Mouse (Mus musculus): Measurements from ENCODE around the gene Rabgef1. TPM values are rescaled to one million over a fixed set of nuclear protein-coding genes. Genes with fewer than 3 reads are reported as not detected.
"Not testable (repeated sequence)": the region's sequence is repeated elsewhere in the genome, so short reads cannot be mapped to it uniquely, and the experiment has no call there.

The Rabgef1 gene
- total RNA-seq, 2 experiments from 2014 or later = 90.5 to 140 TPM

DNA sequence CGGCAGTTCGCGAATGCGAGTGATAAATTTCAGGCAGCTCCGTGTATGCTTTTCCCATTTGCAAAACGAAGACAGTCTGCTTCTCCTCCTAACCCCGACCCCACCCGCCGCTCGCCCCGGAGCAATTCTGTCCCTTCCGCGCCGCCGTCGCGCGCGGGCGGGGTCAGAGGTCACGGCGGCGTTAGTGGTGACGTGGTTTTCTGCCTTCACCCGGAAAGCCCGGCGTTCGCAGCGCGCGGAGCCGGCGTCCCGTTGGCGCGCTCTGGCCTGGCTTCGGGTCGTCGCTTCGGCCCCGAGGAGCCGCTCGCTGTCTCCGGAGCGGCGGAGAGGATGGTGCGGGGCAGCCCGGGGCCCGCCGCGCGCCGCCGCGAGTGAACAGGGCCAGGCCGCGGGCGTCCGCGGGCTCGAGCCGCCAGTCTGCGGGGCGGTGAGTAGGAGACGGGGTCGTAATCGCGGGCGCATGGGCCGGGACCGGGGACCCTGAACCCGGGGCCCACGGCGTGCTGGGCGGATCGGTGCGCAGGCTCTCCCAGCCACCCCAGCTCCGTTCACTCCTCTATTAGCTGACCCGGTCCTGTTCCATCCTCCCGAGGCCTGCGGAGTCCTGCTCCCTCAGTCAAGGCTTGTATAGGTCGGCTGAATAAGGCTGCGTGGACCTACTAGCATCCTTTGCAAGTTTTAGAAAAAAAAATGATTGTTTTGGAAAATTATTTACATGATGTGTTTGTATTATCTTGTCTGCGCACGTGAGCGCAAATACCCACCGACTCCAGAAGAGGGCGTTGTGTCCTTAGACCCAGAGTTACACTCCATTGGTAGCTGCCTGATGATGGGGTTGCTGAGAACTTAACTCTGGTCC is 50.8 kb downstream of the Rabgef1 start:
- Histone ChIP-seq H3K27ac (peak overlapping the region; percentile 94), H3K4me3 (peak overlapping the region; percentile 100)
- intact Hi-C loops (cut with DNase I) = no loop called here
- peak; percentile 96 for DNase-seq
- TF ChIP-seq CTCF (IDR thresholded peaks at IDR 0.05) = peak; percentile 49

DNA sequence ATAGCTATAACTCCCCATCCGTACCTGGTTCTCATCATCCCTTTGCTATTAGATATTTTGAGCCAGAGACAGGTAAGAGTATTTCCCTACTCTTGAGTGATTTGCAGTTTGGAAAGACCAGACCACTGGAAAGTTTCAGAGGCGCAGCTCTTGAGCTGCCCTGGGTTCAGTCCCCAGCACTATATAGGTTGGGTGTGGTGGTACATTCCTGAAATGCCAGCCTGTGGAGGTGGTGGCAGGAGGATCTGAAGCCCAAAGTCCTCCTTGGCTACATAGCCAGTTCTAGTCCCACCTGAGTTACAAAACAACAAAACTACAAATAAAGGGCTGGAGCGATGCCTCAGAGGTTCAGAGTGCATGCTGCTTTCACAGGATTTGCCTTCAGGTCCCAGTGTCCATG is 55.2 kb downstream of the Rabgef1 start:
- no peak overlapping the region; the same call in 1 of the 2 replicates for H3K27ac ChIP-seq
- no peak for DNase-seq
- intact Hi-C loops (cut with DNase I) = no loop called here
- no peak overlapping the region for H3K4me3 ChIP-seq
- no peak for TF ChIP-seq CTCF (IDR thresholded peaks at IDR 0.05)

DNA sequence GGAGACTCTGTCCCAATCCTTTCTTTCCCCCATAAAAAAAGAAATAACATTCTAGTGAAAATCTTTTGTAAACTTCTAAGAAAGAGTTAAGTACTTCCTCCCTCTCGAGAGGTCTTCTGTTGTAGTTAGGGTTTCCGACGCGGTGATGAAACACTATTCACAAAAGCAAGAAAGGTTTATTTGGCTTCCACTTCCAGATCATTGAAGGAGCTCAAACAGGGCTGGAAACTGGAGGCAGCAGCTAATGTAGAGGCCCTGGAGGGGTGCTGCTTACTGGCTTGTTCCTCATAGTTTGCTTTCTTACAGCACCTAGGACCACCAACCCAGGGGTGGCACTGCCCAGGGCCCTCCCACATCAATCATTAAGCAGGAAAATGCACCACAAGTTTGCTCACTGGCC is 56.5 kb downstream of the Rabgef1 start:
- H3K27ac ChIP-seq = no peak overlapping the region
- no peak for DNase-seq
- intact Hi-C loops (cut with DNase I) = no loop called here
- no peak overlapping the region for H3K4me3 ChIP-seq
- no peak for TF ChIP-seq CTCF (IDR thresholded peaks at IDR 0.05)

- intact Hi-C loops (cut with DNase I) = no loop called here
- no peak for TF ChIP-seq CTCF (IDR thresholded peaks at IDR 0.05)
- no peak for DNase-seq
- Histone ChIP-seq H3K27ac (no peak overlapping the region), H3K4me3 (no peak overlapping the region)
These were observed 64.7 kb downstream of the Rabgef1 start for GRCm38 (mm10) chr5:130236302-130236701.

- intact Hi-C loops (cut with DNase I) = no loop called here
- DNase-seq = no peak
- no peak overlapping the region for H3K4me3 ChIP-seq
- no peak overlapping the region for H3K27ac ChIP-seq
- no peak for TF ChIP-seq CTCF (IDR thresholded peaks at IDR 0.05)
These were observed 67.6 kb downstream of the Rabgef1 start for GRCm38 (mm10) chr5:130239236-130239635.

- no peak overlapping the region for H3K4me3 ChIP-seq
- H3K27ac ChIP-seq = no peak overlapping the region
- intact Hi-C loops (cut with DNase I) = no loop called here
- TF ChIP-seq CTCF (IDR thresholded peaks at IDR 0.05) = no peak
- no peak for DNase-seq
These were observed 68.3 kb downstream of the Rabgef1 start for GRCm38 (mm10) chr5:130239856-130240255.

DNA sequence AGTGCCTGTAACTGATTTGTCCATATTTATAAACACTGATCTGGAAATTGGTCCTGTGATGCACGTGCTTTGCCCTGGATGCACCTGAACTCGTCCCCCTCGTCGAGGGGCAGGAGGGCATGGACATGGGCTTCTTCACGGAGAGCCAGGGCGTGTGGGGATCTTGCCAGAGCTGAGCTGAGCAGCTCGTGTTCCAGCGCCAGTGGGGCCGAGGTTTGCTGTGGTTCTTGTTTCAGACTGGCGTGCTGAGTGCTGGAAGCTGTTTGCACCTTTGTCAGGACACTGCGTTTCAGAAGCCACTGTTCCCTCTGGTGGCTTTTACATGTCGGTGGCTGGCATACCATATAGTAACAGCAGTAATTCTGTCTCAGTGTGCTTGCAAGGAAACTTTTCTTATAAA is 69.8 kb downstream of the Rabgef1 start:
- no peak for TF ChIP-seq CTCF (IDR thresholded peaks at IDR 0.05)
- H3K4me3 ChIP-seq = no peak overlapping the region
- intact Hi-C loops (cut with DNase I) = no loop called here
- peak; percentile 61 for DNase-seq
- peak overlapping the region; percentile 56 for H3K27ac ChIP-seq

- H3K4me3 ChIP-seq = no peak overlapping the region
- no peak for TF ChIP-seq CTCF (IDR thresholded peaks at IDR 0.05)
These were observed 76.2 kb downstream of the Rabgef1 start for GRCm38 (mm10) chr5:130247823-130248222.

GRCm38 (mm10) chr5:130254164-130255016 is 82.8 kb downstream of the Rabgef1 start:
- Histone ChIP-seq H3K4me3 (peak overlapping the region; percentile 95), H3K27ac (peak overlapping the region; percentile 98)
- TF ChIP-seq CTCF (IDR thresholded peaks at IDR 0.05) = peak; percentile 53
- DNase-seq = no peak
- intact Hi-C loops (cut with DNase I) = no loop called here

More at GRCm38 (mm10) chr5:130247823-130248222, 76.2 kb downstream of the Rabgef1 start:
- no peak for DNase-seq
- intact Hi-C loops (cut with DNase I) = no loop called here
- H3K27ac ChIP-seq = no peak overlapping the region

- H3K4me3 ChIP-seq = peak within 1 kb of the TSS; percentile 95
- H3K27ac ChIP-seq = peak within 1 kb of the TSS; percentile 98
- intact Hi-C loops (cut with DNase I) = no loop called here
- DNase-seq = peak; percentile 99
- TF ChIP-seq CTCF (IDR thresholded peaks at IDR 0.05) = no peak
These were observed 83.6 kb downstream of the Rabgef1 start, which contains the start of the genes Sbds and Tyw1 for GRCm38 (mm10) chr5:130255017-130255720. TSS of gene Sbds (minus strand) at chr5:130255530. TSS of gene Tyw1 (plus strand) at chr5:130255619.

DNA sequence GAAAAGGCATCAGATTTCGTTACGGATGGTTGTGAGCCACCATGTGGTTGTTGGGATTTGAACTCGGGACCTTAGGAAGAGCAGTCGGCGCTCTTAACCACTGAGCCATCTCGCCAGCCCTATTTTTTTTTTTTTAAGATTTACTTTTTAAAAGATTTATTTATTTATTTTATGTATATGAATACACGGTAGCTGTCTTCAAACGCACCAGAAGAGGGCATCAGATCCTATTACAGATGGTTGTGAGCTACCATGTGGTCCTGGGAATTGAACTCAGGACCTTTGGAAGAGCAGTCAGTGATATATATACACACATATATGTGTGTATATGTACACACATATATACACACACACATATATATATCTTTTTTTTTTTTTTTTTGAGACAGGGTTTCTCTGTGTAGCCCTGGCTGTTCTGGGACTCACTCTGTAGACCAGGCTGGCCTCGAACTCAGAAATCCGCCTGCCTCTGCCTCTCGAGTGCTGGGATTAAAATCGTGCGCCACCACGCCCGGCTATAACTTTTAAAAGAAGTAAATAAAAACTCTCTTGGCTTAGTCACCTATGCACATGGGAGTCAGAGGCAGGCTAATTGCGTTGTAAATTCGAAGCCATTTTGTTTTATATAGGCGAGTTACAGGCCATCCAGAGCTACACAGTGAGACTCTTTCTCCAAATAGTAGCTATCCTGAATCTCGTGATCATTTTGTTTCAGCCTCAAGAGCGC is 84.4 kb downstream of the Rabgef1 start:
- Histone ChIP-seq H3K4me3 (peak overlapping the region; percentile 95), H3K27ac (peak overlapping the region; percentile 98)
- intact Hi-C loops (cut with DNase I); DNase-seq: not testable (repeated sequence)
